Mouse (Mus musculus) liver, adult 2 months (tissue): ENCODE measurements around the gene Nos1.

Experiments
- CTCF ChIP-seq: fragments of 200-500 bp; IDR thresholded peaks from 2 replicates; pipeline ENCODE4 v1.5.1; 2011; ENCODE audit warnings: low read depth, low read length, control low read depth
- POLR2A ChIP-seq: fragments of 200-500 bp; IDR thresholded peaks from 2 replicates; pipeline ENCODE4 v1.6.1; 2011; ENCODE audit warnings: low read length, control low read depth; ENCODE audit not compliant: insufficient read depth; ENCODE audit errors: extremely low read depth

- TF ChIP-seq CTCF (no peak), POLR2A (no peak)
These were observed 30.1 kb downstream of the Nos1 start for GRCm38 (mm10) chr5:117810930-117811329.
